22 mouse cellular contexts compared by ENCODE assay signal in genomic region chr6:115859258-115859657, GRCm38 (mm10). TPM values are rescaled to one million over a fixed set of nuclear protein-coding genes. Genes with fewer than 3 reads are reported as not detected.
DNase-seq lines count a peak whose midpoint lies in the region; ATAC-seq and TF ChIP-seq lines count a peak whose summit lies in the region.
"Had no signal": no experiment of that assay in that cellular context is flagged by ENCODE, and none has a peak within 500 bp of the region (broad histone marks: within the 10 kb centered on the region; RNA-seq: fewer than 3 reads in every experiment).

No protein-coding gene starts in this region.

- peaks cover 10% of the 10 kb centered on the region for H3K36me3 ChIP-seq in kidney, embryonic 15.5 days
- no peaks in the 10 kb centered on the region for H3K36me3 ChIP-seq in liver, embryonic 11.5 days (ENCODE audit: control insufficient read depth, insufficient read depth, low read length)
- no peaks in the 10 kb centered on the region for H3K36me3 ChIP-seq in stomach, postnatal 0 days (ENCODE audit: control insufficient read depth, insufficient read depth, low read length)
- peaks cover 11% of the 10 kb centered on the region; the same call in 1 of the 2 replicates for H3K36me3 ChIP-seq in forebrain, embryonic 12.5 days (replicated peaks)
- H3K36me3 ChIP-seq: G1E had no signal

- H3K27me3 ChIP-seq in kidney, embryonic 15.5 days, result no peaks in the 10 kb centered on the region
- no peaks in the 10 kb centered on the region for H3K27me3 ChIP-seq in liver, embryonic 11.5 days (replicated peaks; ENCODE audit: control insufficient read depth, insufficient read depth, low read length)
- no peaks in the 10 kb centered on the region for H3K27me3 ChIP-seq in stomach, postnatal 0 days (ENCODE audit: control insufficient read depth, insufficient read depth, low read length)
- no peaks in the 10 kb centered on the region for H3K27me3 ChIP-seq in forebrain, embryonic 12.5 days
- H3K27me3 ChIP-seq: embryonic facial prominence, embryonic 15.5 days; forebrain, embryonic 13.5 days; neural tube, embryonic 15.5 days had no signal

- H3K9ac ChIP-seq in kidney, embryonic 15.5 days, result no peak overlapping the region
- no peak overlapping the region for H3K9ac ChIP-seq in liver, embryonic 11.5 days (ENCODE audit: low read depth, low read length)
- no peak overlapping the region for H3K9ac ChIP-seq in stomach, postnatal 0 days (ENCODE audit: low read length)
- H3K9ac ChIP-seq in forebrain, embryonic 12.5 days, result no peak overlapping the region
- H3K9ac ChIP-seq: embryonic facial prominence, embryonic 15.5 days; forebrain, embryonic 13.5 days; neural tube, embryonic 15.5 days had no signal

- peak; percentile 13 for DNase-seq in thymus, postnatal 25 days
- no peak for DNase-seq in thymus, postnatal 10 days (ENCODE audit: low spot score in 2 of 2)
- no peak for DNase-seq in liver, embryonic 11.5 days (ENCODE audit: low spot score)
- peak; percentile 38 for DNase-seq in stomach, postnatal 0 days (ENCODE audit: low spot score)
- DNase-seq in gastrocnemius, adult 18-20 months (ENCODE audit: low spot score), result no peak
- no peak for DNase-seq in frontal cortex, postnatal 36 days (ENCODE audit: low spot score in 2 of 2)
- DNase-seq: adrenal gland, postnatal 25 days; cerebellum, adult 8-10 months; gastrocnemius, postnatal 10 days; layer of hippocampus, adult 9-11 months; lung, adult 18-20 months; retina, postnatal 1 day; spleen, adult 18-20 months had no signal

- no peak overlapping the region for H3K4me3 ChIP-seq in kidney, embryonic 15.5 days (replicated peaks)
- H3K4me3 ChIP-seq in liver, embryonic 11.5 days (ENCODE audit: low read depth, low read length), result no peak overlapping the region
- no peak overlapping the region for H3K4me3 ChIP-seq in stomach, postnatal 0 days (ENCODE audit: low read depth, low read length)
- no peak overlapping the region for H3K4me3 ChIP-seq in forebrain, embryonic 12.5 days (replicated peaks)
- H3K4me3 ChIP-seq: embryonic facial prominence, embryonic 15.5 days; forebrain, embryonic 13.5 days; heart, embryonic 10.5 days; neural tube, embryonic 15.5 days had no signal

- ATAC-seq in kidney, embryonic 15.5 days (replicated peaks; ENCODE audit: low FRiP score), result 0 out of 2 replicates have a peak, but pooled peaks have one; percentile 44
- ATAC-seq in liver, embryonic 11.5 days (replicated peaks; ENCODE audit: low FRiP score), result no peak
- ATAC-seq in stomach, postnatal 0 days (ENCODE audit: low FRiP score, low TSS enrichment), result no peak; the same call in 1 of the 2 replicates
- ATAC-seq in forebrain, embryonic 12.5 days (ENCODE audit: low FRiP score), result no peak
- ATAC-seq: forebrain, embryonic 13.5 days had no signal

- no peak for TF ChIP-seq CTCF in stomach, postnatal 0 days (IDR thresholded peaks at IDR 0.05; ENCODE audit: low read depth)

- no peaks in the 10 kb centered on the region for H3K9me3 ChIP-seq in kidney, embryonic 15.5 days (replicated peaks)
- no peaks in the 10 kb centered on the region for H3K9me3 ChIP-seq in liver, embryonic 11.5 days (ENCODE audit: control insufficient read depth, low read length)
- H3K9me3 ChIP-seq in stomach, postnatal 0 days (ENCODE audit: control insufficient read depth, low read length), result no peaks in the 10 kb centered on the region
- H3K9me3 ChIP-seq in forebrain, embryonic 12.5 days, result no peaks in the 10 kb centered on the region
- H3K9me3 ChIP-seq: embryonic facial prominence, embryonic 15.5 days; forebrain, embryonic 13.5 days; G1E; heart, embryonic 10.5 days; neural tube, embryonic 15.5 days had no signal

- H3K27ac ChIP-seq in kidney, embryonic 15.5 days, result peak overlapping the region; percentile 38; the same call in 1 of the 2 replicates
- H3K27ac ChIP-seq in liver, embryonic 11.5 days (ENCODE audit: low read depth, low read length), result peak overlapping the region; percentile 22; the same call in 1 of the 2 replicates
- peak overlapping the region; percentile 18; the same call in 1 of the 2 replicates for H3K27ac ChIP-seq in stomach, postnatal 0 days (replicated peaks)
- H3K27ac ChIP-seq in forebrain, embryonic 12.5 days, result no peak overlapping the region
- H3K27ac ChIP-seq: embryonic facial prominence, embryonic 15.5 days; forebrain, embryonic 13.5 days; heart, embryonic 10.5 days; neural tube, embryonic 15.5 days had no signal

- WGBS in kidney, embryonic 15.5 days, result 54% methylated on average over 4 of the region's 4 CpGs
- 46% methylated on average over 4 of the region's 4 CpGs for WGBS in liver, embryonic 11.5 days
- WGBS in stomach, postnatal 0 days, result 47% methylated on average over 4 of the region's 4 CpGs
- 59% methylated on average over 4 of the region's 4 CpGs for WGBS in forebrain, embryonic 12.5 days

- TF ChIP-seq EP300 in stomach, postnatal 0 days (optimal IDR thresholded peaks at IDR 0.05), result no peak

- peaks cover 31% of the 10 kb centered on the region for H3K4me1 ChIP-seq in kidney, embryonic 15.5 days
- 0 out of 2 replicates have a peak, but pooled peaks cover 6% of the 10 kb centered on the region for H3K4me1 ChIP-seq in liver, embryonic 11.5 days (replicated peaks; ENCODE audit: control insufficient read depth, insufficient read depth, low read length)
- H3K4me1 ChIP-seq in stomach, postnatal 0 days (replicated peaks; ENCODE audit: control insufficient read depth, insufficient read depth), result peaks cover 10% of the 10 kb centered on the region
- H3K4me1 ChIP-seq in forebrain, embryonic 12.5 days, result peaks cover 8% of the 10 kb centered on the region; the same call in 1 of the 2 replicates
- H3K4me1 ChIP-seq: neural tube, embryonic 15.5 days had no signal

- no peak overlapping the region for H3K4me2 ChIP-seq in kidney, embryonic 15.5 days
- peak overlapping the region; percentile 5; the same call in 1 of the 2 replicates for H3K4me2 ChIP-seq in liver, embryonic 11.5 days
- no peak overlapping the region for H3K4me2 ChIP-seq in stomach, postnatal 0 days (replicated peaks; ENCODE audit: low read depth)
- H3K4me2 ChIP-seq in forebrain, embryonic 12.5 days, result no peak overlapping the region
- H3K4me2 ChIP-seq: embryonic facial prominence, embryonic 15.5 days; forebrain, embryonic 13.5 days; midbrain, embryonic 11.5 days; neural tube, embryonic 15.5 days had no signal

RNA-seq across cellular contexts. Expression of gene Ift122, which starts 6.0 kb away (rescaled TPM):
- polyA plus RNA-seq in kidney, embryonic 15.5 days (2015; fragmentation: Nextera tagmentation; extraction: Ambion mirVana), result 32.0 and 36.9 TPM in 2 replicates
- polyA plus RNA-seq in liver, embryonic 11.5 days (2014; fragmentation: Nextera tagmentation; extraction: Ambion mirVana), result 9.1 and 10.5 TPM in 2 replicates
- polyA plus RNA-seq in stomach, postnatal 0 days (2015; fragmentation: Nextera tagmentation; extraction: Ambion mirVana), result 4.9 and 5.3 TPM in 2 replicates
- total RNA-seq in gastrocnemius, adult 18-20 months (2021), result 1 to 10 TPM; 3.9 to 4.2 TPM
- polyA plus RNA-seq in forebrain, embryonic 12.5 days (2016; fragmentation: Nextera tagmentation; extraction: Ambion mirVana), result 29.9 and 30.5 TPM in 2 replicates

RNA-seq across cellular contexts. Expression of gene Mbd4, which starts 6.1 kb away (rescaled TPM):
- polyA plus RNA-seq in kidney, embryonic 15.5 days (2015; fragmentation: Nextera tagmentation; extraction: Ambion mirVana), result 21.3 and 21.7 TPM in 2 replicates
- polyA plus RNA-seq in liver, embryonic 11.5 days (2014; fragmentation: Nextera tagmentation; extraction: Ambion mirVana), result 20.7 and 23.0 TPM in 2 replicates
- polyA plus RNA-seq in stomach, postnatal 0 days (2015; fragmentation: Nextera tagmentation; extraction: Ambion mirVana), result 4.1 and 4.8 TPM in 2 replicates
- under 1 TPM; 0.83 to 0.94 TPM for total RNA-seq in gastrocnemius, adult 18-20 months (2021)
- polyA plus RNA-seq in forebrain, embryonic 12.5 days (2016; fragmentation: Nextera tagmentation; extraction: Ambion mirVana), result 28.7 TPM in 2 replicates

RNA-seq across cellular contexts. Expression of gene Efcab12, which starts 21.0 kb away (rescaled TPM):
- polyA plus RNA-seq in kidney, embryonic 15.5 days (2015; fragmentation: Nextera tagmentation; extraction: Ambion mirVana), result 1.8 TPM in 2 replicates
- polyA plus RNA-seq in liver, embryonic 11.5 days (2014; fragmentation: Nextera tagmentation; extraction: Ambion mirVana), result 0.27 TPM in 2 replicates
- polyA plus RNA-seq in stomach, postnatal 0 days (2015; fragmentation: Nextera tagmentation; extraction: Ambion mirVana), result 0.17 and 0.29 TPM in 2 replicates
- under 1 TPM in 1 of 2 experiments, not detected in 1; 0.14 TPM for total RNA-seq in gastrocnemius, adult 18-20 months (2021)
- 1.7 and 2.3 TPM in 2 replicates for polyA plus RNA-seq in forebrain, embryonic 12.5 days (2016; fragmentation: Nextera tagmentation; extraction: Ambion mirVana)
- total RNA-seq: hematopoietic stem cell, adult 5-6 weeks had no signal
- polyA plus RNA-seq: G1E had no signal

RNA-seq across cellular contexts. Expression of gene Rpl32, which starts 50.7 kb away (rescaled TPM):
- 2,232 and 2,490 TPM in 2 replicates for polyA plus RNA-seq in kidney, embryonic 15.5 days (2015; fragmentation: Nextera tagmentation; extraction: Ambion mirVana)
- 2,286 and 2,478 TPM in 2 replicates for polyA plus RNA-seq in liver, embryonic 11.5 days (2014; fragmentation: Nextera tagmentation; extraction: Ambion mirVana)
- polyA plus RNA-seq in stomach, postnatal 0 days (2015; fragmentation: Nextera tagmentation; extraction: Ambion mirVana), result 2,380 and 2,431 TPM in 2 replicates
- 100 to 1,000 TPM; 568 to 577 TPM for total RNA-seq in gastrocnemius, adult 18-20 months (2021)
- 1,718 and 1,828 TPM in 2 replicates for polyA plus RNA-seq in forebrain, embryonic 12.5 days (2016; fragmentation: Nextera tagmentation; extraction: Ambion mirVana)

Comparison
In these comparisons a context has a peak if more than half of its experiments do, and no peak if none do; other contexts are left out.
1. DNase-seq: peak in thymus, postnatal 25 days (single experiment) and stomach, postnatal 0 days (single experiment); none in thymus, postnatal 10 days (0 of 2), liver, embryonic 11.5 days (single experiment), gastrocnemius, adult 18-20 months (single experiment) and frontal cortex, postnatal 36 days (0 of 2).